Mouse (Mus musculus): ENCODE results near the gene Mansc4. TPM values are rescaled to one million over a fixed set of nuclear protein-coding genes. Genes with fewer than 3 reads are reported as not detected.
A peak's percentile ranks its signal among the peaks of the same experiment; 100 is the strongest.

Gene Mansc4
- total and polyA plus RNA-seq, 2 experiments from 2014 or later: 1.4 to 1.7 TPM

GRCm38 (mm10) chr6:147032303-147032925 is 54.4 kb downstream of the Mansc4 start, which contains the start of gene Rep15:
Gene Rep15, plus strand, starts transcription at chr6:147032584.
- Histone ChIP-seq H3K4me2 (ENCODE audit: low read depth, low read length) (no peak within 1 kb of the TSS), H3K4me1 (ENCODE audit: insufficient read depth, low read length) (no peaks in the 10 kb centered on the region), H3K9me3 (ENCODE audit: low read length) (no peaks in the 10 kb centered on the region), H3K4me3 (ENCODE audit: low read length) (no peak within 1 kb of the TSS), H3K27me3 (ENCODE audit: insufficient read depth, low read length) (no peaks in the 10 kb centered on the region), H3K36me3 (ENCODE audit: insufficient read depth, low read length) (0 out of 2 replicates have a peak, but pooled peaks cover 3% of the 10 kb centered on the region), H3K9ac (replicated peaks; ENCODE audit: low read length) (no peak within 1 kb of the TSS), H3K27ac (no peak within 1 kb of the TSS)
- ATAC-seq (no peak), DNase-seq (ENCODE audit: low spot score) (no peak)
- WGBS: 36% methylated on average over 13 of the region's 13 CpGs
- no peak for TF ChIP-seq CTCF (IDR thresholded peaks at IDR 0.05; ENCODE audit: low read depth)

GRCm38 (mm10) chr6:147030096-147030885 is 56.5 kb downstream of the Mansc4 start:
- no peak overlapping the region for H3K4me3 ChIP-seq (ENCODE audit: low read length)
- 0 out of 2 replicates have a peak, but pooled peaks cover 3% of the 10 kb centered on the region for H3K36me3 ChIP-seq (ENCODE audit: insufficient read depth, low read length)
- WGBS: 70% methylated on average over 15 of the region's 15 CpGs
- no peak for TF ChIP-seq CTCF (IDR thresholded peaks at IDR 0.05; ENCODE audit: low read depth)
- no peaks in the 10 kb centered on the region for H3K27me3 ChIP-seq (ENCODE audit: insufficient read depth, low read length)
- DNase-seq (ENCODE audit: low spot score) (peak; percentile 50), ATAC-seq (no peak)
- H3K9ac ChIP-seq (replicated peaks; ENCODE audit: low read length): no peak overlapping the region
- no peaks in the 10 kb centered on the region for H3K9me3 ChIP-seq (ENCODE audit: low read length)
- no peaks in the 10 kb centered on the region for H3K4me1 ChIP-seq (ENCODE audit: insufficient read depth, low read length)
- no peak overlapping the region for H3K4me2 ChIP-seq (ENCODE audit: low read depth, low read length)
- H3K27ac ChIP-seq: no peak overlapping the region

GRCm38 (mm10) chr6:147029591-147029990 is 57.2 kb downstream of the Mansc4 start:
- Histone ChIP-seq H3K4me2 (ENCODE audit: low read depth, low read length) (no peak overlapping the region), H3K27ac (no peak overlapping the region), H3K27me3 (ENCODE audit: insufficient read depth, low read length) (no peaks in the 10 kb centered on the region), H3K9me3 (ENCODE audit: low read length) (no peaks in the 10 kb centered on the region), H3K4me3 (ENCODE audit: low read length) (no peak overlapping the region), H3K36me3 (ENCODE audit: insufficient read depth, low read length) (0 out of 2 replicates have a peak, but pooled peaks cover 3% of the 10 kb centered on the region), H3K9ac (replicated peaks; ENCODE audit: low read length) (no peak overlapping the region), H3K4me1 (ENCODE audit: insufficient read depth, low read length) (no peaks in the 10 kb centered on the region)
- ATAC-seq (no peak), DNase-seq (ENCODE audit: low spot score) (no peak)
- TF ChIP-seq CTCF (IDR thresholded peaks at IDR 0.05; ENCODE audit: low read depth): no peak
- 89% methylated on average over 9 of the region's 9 CpGs for whole genome bisulfite sequencing

GRCm38 (mm10) chr6:147028396-147028795 is 58.4 kb downstream of the Mansc4 start:
- H3K4me1 ChIP-seq (ENCODE audit: insufficient read depth, low read length): no peaks in the 10 kb centered on the region
- H3K4me3 ChIP-seq (ENCODE audit: low read length): no peak overlapping the region
- ATAC-seq: no peak
- no peaks in the 10 kb centered on the region for H3K27me3 ChIP-seq (ENCODE audit: insufficient read depth, low read length)
- H3K9me3 ChIP-seq (ENCODE audit: low read length): no peaks in the 10 kb centered on the region
- H3K4me2 ChIP-seq (ENCODE audit: low read depth, low read length): no peak overlapping the region
- TF ChIP-seq CTCF (IDR thresholded peaks at IDR 0.05; ENCODE audit: low read depth): no peak
- 0 out of 2 replicates have a peak, but pooled peaks cover 3% of the 10 kb centered on the region for H3K36me3 ChIP-seq (ENCODE audit: insufficient read depth, low read length)
- H3K9ac ChIP-seq (replicated peaks; ENCODE audit: low read length): no peak overlapping the region
- DNase-seq (ENCODE audit: low spot score): no peak
- WGBS: 83% methylated on average over 2 of the region's 2 CpGs
- no peak overlapping the region for H3K27ac ChIP-seq

Other genes starting within 250 kb of the Mansc4 start
- gene Smco2, start 236.9 kb downstream of the Mansc4 start, total RNA-seq (2014; rRNA removed): not detected in 2 replicates
- gene Smco2, start 236.9 kb downstream of the Mansc4 start, polyA plus RNA-seq (2015; fragmentation: Nextera tagmentation; extraction: Ambion mirVana): not detected in 2 replicates
- gene Ppfibp1, start 198.5 kb downstream of the Mansc4 start, total RNA-seq (2014; rRNA removed): 17.8 and 26.8 TPM in 2 replicates
- 16.3 and 17.2 TPM in 2 replicates for gene Ppfibp1, start 198.5 kb downstream of the Mansc4 start, polyA plus RNA-seq (2015; fragmentation: Nextera tagmentation; extraction: Ambion mirVana)
- not detected in 2 replicates for gene 1700034J05Rik, start 132.6 kb downstream of the Mansc4 start, total RNA-seq (2014; rRNA removed)
- not detected in 2 replicates for gene 1700034J05Rik, start 132.6 kb downstream of the Mansc4 start, polyA plus RNA-seq (2015; fragmentation: Nextera tagmentation; extraction: Ambion mirVana)
- gene Rep15, start 54.4 kb downstream of the Mansc4 start, total RNA-seq (2014; rRNA removed): 0.50 TPM in 1 of 2 replicates, not detected in the other
- 0.48 TPM in 2 replicates for gene Rep15, start 54.4 kb downstream of the Mansc4 start, polyA plus RNA-seq (2015; fragmentation: Nextera tagmentation; extraction: Ambion mirVana)
- 8.3 and 8.7 TPM in 2 replicates for gene Mrps35, start 44.3 kb downstream of the Mansc4 start, total RNA-seq (2014; rRNA removed)
- gene Mrps35, start 44.3 kb downstream of the Mansc4 start, polyA plus RNA-seq (2015; fragmentation: Nextera tagmentation; extraction: Ambion mirVana): 78.5 and 79.9 TPM in 2 replicates
- gene Klhl42, start 4.3 kb upstream of the Mansc4 start, total RNA-seq (2014; rRNA removed): 29.7 and 31.7 TPM in 2 replicates
- 5.4 and 5.7 TPM in 2 replicates for gene Klhl42, start 4.3 kb upstream of the Mansc4 start, polyA plus RNA-seq (2015; fragmentation: Nextera tagmentation; extraction: Ambion mirVana)
- gene Pthlh, start 177.2 kb upstream of the Mansc4 start, total RNA-seq (2014; rRNA removed): 3.2 and 6.1 TPM in 2 replicates
- 4.5 and 4.8 TPM in 2 replicates for gene Pthlh, start 177.2 kb upstream of the Mansc4 start, polyA plus RNA-seq (2015; fragmentation: Nextera tagmentation; extraction: Ambion mirVana)